Mouse (Mus musculus) heart, postnatal 25 days (tissue): ENCODE results near the gene Fam193a. TPM values are rescaled to one million over a fixed set of nuclear protein-coding genes. Genes with fewer than 3 reads are reported as not detected.
A peak's percentile ranks its signal among the peaks of the same experiment; 100 is the strongest.

Source experiments
- DNase-seq: peaks from one replicate; pipeline ENCODE4 v3.0.0; 2022; ENCODE audit warnings: low spot score
- intact Hi-C: fragments of 180-260 bp; cut with DNase I; formaldehyde crosslinking; loops from one replicate; pipeline ENCODE4 v1.15.1; 2025
- total RNA-seq, 2 experiments: library from RNA; stranded (reverse); gene quantifications; 2 replicates each; pipeline ENCODE4 v1.2.3; 2021

Fam193a gene
- total RNA-seq, 2 experiments from 2014 or later: 24.3 to 29.7 TPM

GRCm38 (mm10) chr5:34513466-34514217 is 143.9 kb downstream of the Fam193a start, which contains the start of gene Tnip2:
TSS of gene Tnip2 (minus strand) at chr5:34513991.
- intact Hi-C loops: loop anchor here (10.0 kb wide), 1 partner anchor 251 kb away; the partner anchor contains the start of gene Htt
- DNase-seq: peak; percentile 94

- intact Hi-C loops: loop anchor here (10.0 kb wide), 1 partner anchor 251 kb away; the partner anchor contains the start of gene Htt
- DNase-seq: no peak
These were observed 144.5 kb downstream of the Fam193a start for GRCm38 (mm10) chr5:34514218-34514566.

- DNase-seq: no peak
- intact Hi-C loops: loop anchor here (10.0 kb wide), 1 partner anchor 250 kb away; the partner anchor contains the start of gene Htt
These were observed 145.4 kb downstream of the Fam193a start for GRCm38 (mm10) chr5:34515096-34515495.

- peak; percentile 54 for DNase-seq
- intact Hi-C loops: loop anchor here (2.0 to 10.0 kb wide), 2 partner anchors 119 to 247 kb away; partner anchors contain the start of genes Htt and Mfsd10
These were observed 148.2 kb downstream of the Fam193a start for GRCm38 (mm10) chr5:34517913-34518312.

- intact Hi-C loops: loop anchor here (2.0 to 10.0 kb wide), 2 partner anchors 117 to 245 kb away; partner anchors contain the start of genes Htt and Mfsd10
- DNase-seq: no peak
These were observed 149.7 kb downstream of the Fam193a start for GRCm38 (mm10) chr5:34519389-34519910.

- intact Hi-C loops: no loop called here
- no peak for DNase-seq
These were observed 150.9 kb downstream of the Fam193a start for GRCm38 (mm10) chr5:34520458-34521209.

GRCm38 (mm10) chr5:34521337-34521736 is 151.6 kb downstream of the Fam193a start:
- intact Hi-C loops: no loop called here
- DNase-seq: no peak

GRCm38 (mm10) chr5:34523958-34524485 is 154.3 kb downstream of the Fam193a start:
- intact Hi-C loops: no loop called here
- DNase-seq: no peak

- DNase-seq: no peak
- intact Hi-C loops: no loop called here
These were observed 154.8 kb downstream of the Fam193a start for GRCm38 (mm10) chr5:34524511-34524910.

- intact Hi-C loops: no loop called here
- peak; percentile 90 for DNase-seq
These were observed 156.1 kb downstream of the Fam193a start, which contains the start of gene Sh3bp2 for GRCm38 (mm10) chr5:34525663-34526476. TSS of gene Sh3bp2 (plus strand) at chr5:34525838.

- no peak for DNase-seq
These were observed 156.7 kb downstream of the Fam193a start for GRCm38 (mm10) chr5:34526477-34526775.

GRCm38 (mm10) chr5:34527352-34527751 is 157.6 kb downstream of the Fam193a start:
- no peak for DNase-seq
- intact Hi-C loops: no loop called here

More at GRCm38 (mm10) chr5:34526477-34526775, 156.7 kb downstream of the Fam193a start:
- intact Hi-C loops: no loop called here

GRCm38 (mm10) chr5:34528724-34529123 is 159.0 kb downstream of the Fam193a start:
- intact Hi-C loops: no loop called here
- no peak for DNase-seq

GRCm38 (mm10) chr5:34530116-34530515 is 160.4 kb downstream of the Fam193a start:
- intact Hi-C loops: no loop called here
- DNase-seq: no peak

GRCm38 (mm10) chr5:34530687-34531086 is 161.0 kb downstream of the Fam193a start:
- intact Hi-C loops: no loop called here

GRCm38 (mm10) chr5:34533066-34533465 is 163.3 kb downstream of the Fam193a start:
- DNase-seq: no peak
- intact Hi-C loops: no loop called here

More at GRCm38 (mm10) chr5:34530687-34531086, 161.0 kb downstream of the Fam193a start:
- DNase-seq: no peak

GRCm38 (mm10) chr5:34533820-34534219 is 164.1 kb downstream of the Fam193a start:
- peak; percentile 65 for DNase-seq
- intact Hi-C loops: no loop called here

GRCm38 (mm10) chr5:34534776-34535581 is 165.2 kb downstream of the Fam193a start:
- no peak for DNase-seq
- intact Hi-C loops: no loop called here

GRCm38 (mm10) chr5:34535831-34536230 is 166.1 kb downstream of the Fam193a start:
- DNase-seq: no peak
- intact Hi-C loops: no loop called here
